Mouse (Mus musculus) ES-Bruce4 (cell line): ENCODE data around the gene Ttll12.

Experiments
- CTCF ChIP-seq: IDR thresholded peaks from one replicate; pipeline ENCODE4 v1.8.1; 2011; ENCODE audit warnings: low read depth, low read length
- EP300 ChIP-seq: IDR thresholded peaks from 2 replicates; pipeline ENCODE4 v1.6.1; 2011; ENCODE audit warnings: low read depth, low read length; ENCODE audit not compliant: insufficient read depth
- POLR2A ChIP-seq: IDR thresholded peaks from one replicate; pipeline ENCODE4 v1.8.1; 2011; ENCODE audit warnings: low read length; ENCODE audit not compliant: insufficient read depth

GRCm38 (mm10) chr15:83636759-83637158, 41.8 kb upstream of the Ttll12 start:
- no peak for TF ChIP-seq CTCF
- no peak for TF ChIP-seq POLR2A
- no peak for TF ChIP-seq EP300
